Mouse (Mus musculus): ENCODE measurements around the gene Akr1b7.
A peak's percentile ranks its signal among the peaks of the same experiment; 100 is the strongest.

The Akr1b7 gene

GRCm38 (mm10) chr6:34439006-34439405, 26.9 kb downstream of the Akr1b7 start:
- no peak for DNase-seq (ENCODE audit: low read depth, low spot score)

DNA sequence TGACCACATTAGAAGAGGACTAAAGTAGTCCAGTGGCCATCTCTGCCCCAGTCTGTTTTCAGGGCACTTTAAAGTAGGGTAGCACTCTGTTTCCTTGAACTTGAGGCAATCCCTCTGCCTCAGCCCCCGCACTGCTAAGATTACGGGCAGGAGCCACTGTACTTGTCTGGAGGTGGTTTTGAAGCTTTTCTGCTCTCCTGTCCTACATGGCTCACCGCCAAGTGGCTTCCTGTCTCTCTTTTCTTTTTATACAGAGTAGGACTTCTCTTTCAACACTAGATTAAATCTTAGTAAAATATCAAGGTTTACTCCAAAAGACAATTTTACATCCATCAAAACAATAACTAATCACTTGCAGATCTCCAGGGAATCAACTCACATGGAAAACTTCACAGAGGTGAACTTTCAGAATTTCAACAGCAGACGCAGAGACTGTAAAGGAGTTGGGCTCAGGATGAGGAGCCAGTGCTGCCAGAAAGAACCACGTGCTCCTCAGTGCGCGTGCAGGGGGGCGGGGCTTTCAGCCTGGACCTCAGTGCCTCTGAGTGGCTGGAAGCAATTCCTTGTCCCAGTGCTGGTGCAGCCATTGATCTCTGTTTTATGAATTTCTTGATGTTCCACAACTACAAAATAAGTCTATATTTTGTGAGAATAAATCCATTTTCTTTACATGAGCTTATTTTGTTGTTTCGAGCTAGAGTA, 29.6 kb downstream of the Akr1b7 start:
- no peak for DNase-seq (ENCODE audit: low read depth, low spot score)

- no peak for DNase-seq (ENCODE audit: low read depth, low spot score)
These were observed 31.7 kb downstream of the Akr1b7 start for GRCm38 (mm10) chr6:34443791-34444190.

GRCm38 (mm10) chr6:34447961-34448360, 35.8 kb downstream of the Akr1b7 start:
- peak; percentile 92 for DNase-seq (ENCODE audit: low read depth, low spot score)

DNA sequence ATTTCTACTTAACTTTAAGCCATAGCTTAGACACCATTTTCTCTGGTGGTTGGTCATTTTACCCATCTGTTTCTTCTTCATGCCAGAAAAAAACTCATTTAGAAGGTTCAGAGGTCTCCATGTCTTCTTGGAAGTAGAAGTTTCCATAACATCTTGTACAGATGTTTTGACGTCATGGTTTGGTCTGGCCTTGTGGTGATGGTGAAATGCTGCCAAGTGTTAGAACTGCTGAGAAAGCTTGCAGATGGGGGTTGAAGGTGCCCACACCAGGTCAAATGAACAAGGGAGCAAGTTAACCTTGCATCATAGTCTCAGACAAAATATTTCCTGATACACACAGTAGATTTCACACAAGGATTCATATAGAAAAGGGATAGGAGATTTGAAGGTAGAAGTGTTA, 36.6 kb downstream of the Akr1b7 start:
- no peak for DNase-seq (ENCODE audit: low read depth, low spot score)

DNA sequence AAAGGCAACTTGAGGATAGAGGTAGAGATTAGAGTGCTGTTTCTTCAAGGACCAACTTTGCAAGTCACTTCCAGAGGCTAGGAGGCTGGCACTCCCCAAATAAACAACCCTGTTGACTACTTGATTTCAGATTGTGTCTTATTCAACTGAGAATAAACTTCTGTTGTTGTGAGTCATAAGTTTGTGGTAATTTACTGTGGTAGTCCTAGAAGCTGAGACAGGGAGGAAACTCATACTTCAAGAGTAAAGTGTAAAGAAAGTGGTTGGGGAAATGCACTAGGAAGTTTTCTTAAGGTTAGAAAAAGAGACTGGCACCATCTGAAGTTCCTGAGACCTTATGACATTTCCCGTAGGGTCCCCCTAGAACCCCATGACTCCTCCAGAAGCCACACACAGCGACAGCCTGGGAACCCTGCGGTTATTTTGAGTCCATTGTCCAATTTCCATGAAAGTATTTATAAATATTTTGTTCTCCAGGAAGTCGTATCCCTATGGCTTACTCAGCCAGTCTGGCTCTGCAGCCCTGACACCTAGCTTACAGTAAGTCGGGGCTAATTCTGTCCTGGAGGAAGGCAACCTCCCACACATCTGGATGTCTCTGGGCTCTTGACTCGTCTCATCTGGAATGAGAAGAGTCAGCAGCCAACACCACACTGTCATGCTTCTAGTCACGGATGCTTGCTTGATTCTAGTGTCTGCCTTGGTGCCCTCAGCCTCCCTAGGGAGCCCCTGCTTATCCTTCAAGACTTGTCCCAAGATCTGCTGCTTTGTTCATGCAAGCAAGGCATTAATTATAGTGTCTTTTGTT, 41.0 kb downstream of the Akr1b7 start:
- no peak for DNase-seq (ENCODE audit: low read depth, low spot score)

GRCm38 (mm10) chr6:34459456-34459855, 47.3 kb downstream of the Akr1b7 start:
- DNase-seq (ENCODE audit: low read depth, low spot score), result no peak

- DNase-seq (ENCODE audit: low read depth, low spot score), result no peak
These were observed 48.5 kb downstream of the Akr1b7 start for GRCm38 (mm10) chr6:34460651-34461050.

DNA sequence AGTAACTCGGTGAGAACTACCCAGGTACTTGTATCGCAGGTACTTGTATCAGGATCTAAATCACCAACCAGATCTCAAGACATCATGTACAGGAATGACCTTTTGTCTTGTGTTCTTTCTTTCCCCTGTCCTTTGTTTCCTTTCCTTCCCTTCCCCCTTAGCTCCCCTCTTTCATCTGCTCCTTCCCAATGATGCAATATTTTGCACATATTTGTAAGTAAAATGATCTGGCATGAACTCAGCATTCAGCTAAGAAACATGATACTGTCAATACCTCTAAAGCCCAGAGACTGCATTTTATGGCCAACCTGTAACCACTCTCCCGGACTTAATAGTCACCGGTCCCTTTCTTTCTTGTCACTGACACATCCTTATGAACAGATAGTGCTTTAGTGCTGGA, 51.4 kb downstream of the Akr1b7 start:
- no peak for DNase-seq (ENCODE audit: low read depth, low spot score)

DNA sequence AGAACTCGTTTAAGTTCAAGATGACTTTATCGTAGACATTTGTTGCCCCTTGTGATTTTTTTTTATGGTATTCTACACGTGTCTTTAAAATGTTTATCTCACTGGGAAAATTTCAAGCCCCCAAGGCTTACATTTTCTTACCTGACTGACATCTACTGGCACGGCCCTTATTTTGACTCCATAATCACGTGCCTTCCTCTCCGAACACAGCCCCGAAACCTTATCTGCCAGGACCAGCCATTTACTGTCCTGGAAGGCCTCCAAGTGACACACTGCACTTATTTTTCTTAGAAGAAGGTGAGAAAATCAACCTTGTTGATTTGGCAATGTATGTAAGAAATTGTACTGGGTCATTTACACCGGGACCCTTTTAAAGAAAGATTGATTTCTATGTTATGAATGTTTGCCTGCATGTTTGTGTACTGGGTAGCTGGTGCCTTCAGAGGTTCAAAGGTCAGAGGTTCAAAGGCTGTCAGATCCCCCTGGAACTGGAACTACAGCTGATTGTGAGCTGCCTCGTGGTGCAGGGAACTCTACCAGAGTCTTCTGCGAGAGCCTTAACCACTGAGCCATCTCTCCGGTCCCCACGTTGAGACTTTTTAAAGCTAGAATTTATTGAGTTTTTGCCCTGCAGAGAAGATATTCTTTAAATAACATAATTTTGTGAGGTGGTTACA, 59.4 kb downstream of the Akr1b7 start:
- DNase-seq (ENCODE audit: low read depth, low spot score), result no peak

Data from brain, adult 2 months (tissue).